Mouse (Mus musculus): ENCODE results near the gene Zfp428.
A peak's percentile ranks its signal among the peaks of the same experiment; 100 is the strongest.

Gene Zfp428

DNA sequence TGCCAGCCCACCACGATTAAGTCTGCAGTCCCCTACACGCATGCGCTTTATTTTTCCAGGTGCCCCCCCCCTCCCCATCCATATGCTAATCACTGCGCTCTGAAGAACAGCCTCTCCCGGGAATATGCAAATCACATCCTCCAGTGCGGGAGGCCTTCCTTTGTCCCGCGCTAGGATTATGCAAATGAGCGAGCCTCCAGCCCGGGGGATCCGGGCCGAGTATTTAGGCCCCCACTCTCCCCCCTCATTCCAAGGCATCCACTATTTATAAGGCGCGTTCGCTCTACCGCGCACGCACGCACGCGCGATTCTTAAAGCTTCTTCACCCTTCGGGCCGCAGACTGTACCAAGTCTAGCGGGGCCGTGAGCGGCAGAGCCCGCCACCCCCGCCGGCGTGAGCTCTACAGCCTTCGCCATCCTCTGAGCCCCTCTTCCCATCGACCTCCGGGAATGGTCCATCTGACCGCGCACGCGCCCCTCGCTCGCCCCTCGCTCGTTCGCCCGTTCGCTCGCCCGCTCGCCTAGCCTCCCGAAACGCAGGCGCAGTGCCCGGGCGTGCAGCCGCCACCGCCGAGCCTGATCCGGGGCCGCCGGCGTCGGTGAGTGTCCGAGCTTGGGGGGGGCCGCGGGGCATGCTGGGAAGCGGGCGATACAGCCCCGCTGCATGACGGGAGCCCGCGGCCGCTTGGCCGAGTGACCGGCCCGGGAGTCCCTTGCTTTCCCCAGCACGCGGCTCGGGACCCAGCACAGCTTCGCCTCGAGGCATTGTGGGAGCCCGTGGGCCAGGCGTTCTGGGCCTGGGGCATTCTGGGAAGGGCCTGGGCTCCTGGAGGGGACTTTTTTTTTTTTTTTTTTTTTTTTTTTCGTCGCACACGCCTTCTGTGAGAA lies at the start of gene Zfp428:
Gene Zfp428, plus strand, starts transcription at position 169 of the 888 bp plus-strand sequence.
- DNase-seq, result peak; percentile 96

DNA sequence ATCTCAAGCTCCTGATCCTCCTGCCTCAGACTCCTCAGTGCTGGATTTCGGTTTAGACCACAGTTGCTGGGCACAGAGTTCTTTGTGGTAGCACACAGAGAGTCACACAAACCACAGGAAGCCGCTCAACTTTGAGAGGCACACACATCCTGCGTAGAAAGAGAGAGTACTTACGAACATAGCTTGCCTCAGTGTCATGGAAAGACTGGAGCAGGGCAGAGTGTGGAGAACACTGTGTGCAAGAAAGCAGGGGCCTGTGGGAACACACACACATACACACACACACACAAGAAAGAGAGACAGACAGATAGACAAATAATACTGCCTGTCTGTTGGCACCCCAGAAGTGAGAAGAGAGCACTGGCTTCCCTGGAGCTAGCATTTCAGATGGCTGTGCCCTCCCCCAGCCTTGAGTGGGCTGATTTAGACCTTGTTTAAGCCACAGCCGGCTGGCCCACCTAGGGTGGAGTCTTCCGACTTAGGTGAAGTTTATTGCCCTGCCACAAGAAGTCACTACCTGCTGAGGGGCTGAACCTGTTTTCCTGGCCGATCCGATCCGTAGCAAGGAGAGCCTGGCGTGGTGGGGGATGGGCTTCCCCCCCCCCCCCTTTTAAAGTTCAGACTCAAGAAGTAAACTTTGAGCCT lies 49.0 kb upstream of the Zfp428 start:
- no peak for DNase-seq

DNA sequence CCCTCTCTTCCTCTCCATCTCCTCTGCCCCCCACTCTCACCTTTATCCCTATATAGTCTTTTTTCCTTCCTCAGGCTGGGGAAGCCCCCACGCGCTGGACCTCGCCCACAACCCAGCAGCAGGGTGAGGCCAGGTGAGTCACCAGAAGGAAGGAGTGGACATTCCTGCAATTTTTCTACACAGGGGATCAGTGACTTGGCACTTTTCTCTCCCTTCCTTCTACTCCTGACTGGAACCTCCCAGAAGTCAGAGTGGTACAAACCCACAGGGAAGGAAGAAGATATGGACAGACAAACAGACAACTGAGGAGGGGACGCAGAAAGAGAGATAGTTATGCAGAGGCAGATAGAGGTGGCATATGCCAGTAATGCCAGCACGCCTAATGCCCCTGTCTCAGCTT lies 47.4 kb upstream of the Zfp428 start:
- no peak for DNase-seq

DNA sequence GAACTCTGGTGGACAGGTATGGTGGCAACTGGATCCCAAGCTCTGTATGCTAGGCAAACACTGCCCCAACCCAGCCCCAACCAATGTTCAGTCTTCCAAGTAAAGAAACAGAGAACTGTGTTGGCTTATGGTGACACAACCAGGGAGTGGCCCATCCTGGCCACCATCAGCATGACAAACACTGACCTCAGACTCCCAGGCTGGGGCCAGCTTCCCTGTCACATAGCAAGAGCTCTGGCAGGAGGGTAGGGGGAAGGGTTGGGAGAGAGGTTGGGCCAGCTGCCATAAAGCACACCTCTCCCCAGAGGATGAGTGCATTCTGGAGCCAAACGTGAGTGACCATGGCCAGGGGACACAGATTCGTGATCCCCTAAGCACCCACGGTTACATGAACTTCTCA lies 47.0 kb upstream of the Zfp428 start:
- DNase-seq, result no peak

DNA sequence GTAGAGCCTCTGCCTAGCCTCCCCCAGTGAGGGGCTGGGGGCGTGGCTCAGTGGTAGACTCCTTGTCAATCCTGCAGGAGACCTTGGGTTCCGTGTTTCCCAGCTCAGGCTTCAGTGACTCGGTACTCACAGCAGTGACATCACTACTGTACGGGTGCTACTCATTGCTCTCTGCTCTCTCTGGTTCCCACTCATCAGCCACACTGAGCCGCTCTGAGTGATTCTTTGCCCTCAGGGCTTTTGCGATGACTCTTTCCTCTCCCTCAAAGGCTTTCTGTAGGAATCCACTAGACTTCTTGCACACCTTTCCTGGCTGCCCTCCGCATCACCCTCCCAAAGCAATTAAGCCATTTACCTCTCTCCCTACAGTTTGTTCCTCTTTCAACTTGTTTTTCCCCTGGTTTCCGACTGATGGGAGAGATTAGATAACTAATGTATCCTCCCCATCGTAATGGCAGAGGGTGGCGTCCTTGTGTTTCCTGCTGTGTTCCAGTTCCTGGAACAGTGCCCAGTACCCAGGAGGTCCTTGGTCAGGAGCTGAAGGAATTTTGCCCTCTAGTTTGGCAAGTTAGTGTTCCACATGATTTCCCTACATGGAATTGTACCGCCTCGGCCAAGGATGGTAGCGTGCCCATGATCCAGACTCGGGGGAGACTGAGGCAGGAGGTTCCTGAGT lies 45.3 kb upstream of the Zfp428 start:
- DNase-seq, result peak in 1 of 2 experiments; percentile 14

DNA sequence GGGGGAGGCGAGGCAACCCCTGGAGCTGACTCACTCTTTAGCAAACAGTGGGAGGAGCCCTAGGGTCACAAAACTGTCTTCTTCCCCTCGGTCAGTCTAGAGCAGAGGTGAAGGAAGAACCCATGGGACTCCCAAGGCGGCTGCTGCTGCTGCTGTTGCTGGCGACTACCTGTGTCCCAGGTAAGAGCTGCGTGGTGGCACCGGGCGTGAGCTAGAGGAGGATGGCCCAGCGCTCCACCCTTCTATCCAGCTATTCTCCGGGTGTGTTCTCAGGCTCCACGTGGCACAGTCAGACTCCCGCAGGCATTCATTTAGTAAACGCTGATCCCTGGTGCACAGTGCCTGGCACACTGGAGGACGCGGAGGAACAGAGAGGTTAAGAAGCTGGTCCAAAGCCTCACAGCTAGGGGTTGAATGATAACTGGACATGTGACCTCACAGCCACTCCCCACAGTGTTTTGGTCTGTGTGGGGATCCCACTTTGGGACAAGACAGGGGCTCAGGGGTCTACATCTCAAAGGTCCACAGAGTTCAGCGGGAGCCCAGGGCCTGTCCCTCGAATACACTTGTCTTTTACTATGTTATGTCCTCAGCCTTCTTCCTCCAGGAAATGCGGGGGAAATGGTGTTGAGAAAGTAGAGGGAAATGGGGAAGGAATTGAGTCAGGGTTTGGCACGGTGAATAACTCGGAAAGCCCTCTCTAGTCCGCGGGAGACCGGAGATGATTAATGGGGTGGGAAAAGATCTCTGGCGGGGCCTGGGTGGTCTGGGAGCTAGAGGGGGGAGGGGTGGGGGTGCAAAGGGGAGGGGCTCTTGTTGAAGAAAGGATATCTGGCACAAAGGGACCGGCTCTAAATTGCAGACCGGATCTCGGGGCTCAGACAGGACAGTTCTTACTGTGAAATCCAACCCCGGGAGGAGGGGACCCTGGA lies 44.2 kb upstream of the Zfp428 start, which contains the start of gene Plaur:
Gene Plaur, plus strand, starts transcription at position 97 of the 932 bp plus-strand sequence.
- no peak for DNase-seq

DNA sequence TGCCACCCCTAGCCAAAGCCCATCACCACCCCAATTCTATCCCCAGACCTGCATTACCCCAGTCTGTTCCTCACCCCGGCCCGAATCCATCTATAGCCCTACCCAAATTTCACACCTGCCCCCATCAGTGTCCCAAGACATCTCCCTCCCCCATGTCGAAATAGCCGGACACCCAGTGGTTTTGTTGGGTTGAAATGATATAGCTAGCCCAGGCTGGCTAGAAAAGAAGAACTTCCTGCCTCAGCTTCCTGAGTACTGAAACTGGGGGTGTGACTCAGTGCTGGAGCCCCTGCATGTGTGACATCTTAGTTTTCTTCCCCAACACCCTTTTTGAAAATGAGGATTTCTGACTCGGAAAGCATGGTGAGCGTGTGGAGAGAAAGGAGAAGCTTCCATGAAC lies 40.0 kb upstream of the Zfp428 start:
- DNase-seq, result no peak

DNA sequence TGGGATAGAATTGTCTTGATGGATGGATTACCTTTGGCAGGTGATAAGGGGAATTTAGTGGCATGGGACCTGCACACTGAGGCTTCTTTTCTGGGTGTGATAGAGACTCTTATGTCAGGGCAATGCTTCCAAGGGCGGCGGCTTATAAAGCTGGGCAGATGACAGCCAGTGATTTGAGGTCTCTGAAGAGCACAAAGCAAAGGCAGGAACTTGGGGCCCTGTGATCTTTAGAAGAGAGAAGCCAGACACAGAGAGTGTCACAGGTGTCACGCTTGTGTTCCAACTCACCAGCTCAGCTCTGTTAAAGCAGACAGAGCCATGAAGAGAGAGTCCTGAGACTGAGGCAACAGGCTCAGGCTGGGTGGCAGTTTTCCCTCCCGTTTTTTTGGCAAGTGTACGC lies 38.9 kb upstream of the Zfp428 start:
- DNase-seq, result no peak

DNA sequence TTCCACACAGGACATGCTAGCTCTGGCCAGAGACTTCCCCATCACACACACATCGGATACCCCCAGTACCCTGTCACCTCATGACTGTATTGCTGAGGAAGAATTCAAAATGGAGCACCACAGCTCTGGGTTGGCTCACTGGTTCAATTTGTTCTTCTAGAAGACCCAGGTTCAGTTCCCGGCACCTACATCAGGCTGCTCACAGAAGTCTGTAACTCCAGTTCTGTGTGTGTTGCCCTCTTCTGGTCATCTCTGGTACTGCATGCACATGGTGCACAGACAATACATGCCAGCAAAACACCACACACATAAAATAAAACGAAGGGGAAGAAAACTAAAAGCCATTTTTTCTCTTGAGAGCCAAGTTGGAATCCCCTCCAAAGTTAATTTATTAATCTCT lies 37.7 kb upstream of the Zfp428 start:
- DNase-seq, result peak; percentile 36 to 53

DNA sequence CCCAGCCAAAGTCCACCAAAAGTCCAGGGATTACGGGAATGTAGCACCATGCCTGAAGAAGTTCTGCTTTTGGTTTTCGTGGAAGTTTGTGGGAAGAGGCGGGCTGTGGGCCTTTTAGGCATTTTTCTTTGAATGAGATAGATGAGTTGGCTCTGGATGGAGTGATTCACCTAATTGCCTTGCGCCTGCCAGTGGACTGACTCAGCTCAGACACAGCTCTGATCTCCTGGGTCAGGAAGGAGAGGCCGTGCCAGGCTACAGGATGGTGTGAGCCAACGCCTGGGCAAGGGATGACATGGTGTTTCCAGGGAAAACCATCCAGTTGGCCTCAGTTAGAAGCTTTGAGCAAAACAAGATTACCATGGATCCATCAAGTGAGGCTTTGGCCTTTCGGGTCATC lies 36.5 kb upstream of the Zfp428 start:
- peak; percentile 37 to 54 for DNase-seq

DNA sequence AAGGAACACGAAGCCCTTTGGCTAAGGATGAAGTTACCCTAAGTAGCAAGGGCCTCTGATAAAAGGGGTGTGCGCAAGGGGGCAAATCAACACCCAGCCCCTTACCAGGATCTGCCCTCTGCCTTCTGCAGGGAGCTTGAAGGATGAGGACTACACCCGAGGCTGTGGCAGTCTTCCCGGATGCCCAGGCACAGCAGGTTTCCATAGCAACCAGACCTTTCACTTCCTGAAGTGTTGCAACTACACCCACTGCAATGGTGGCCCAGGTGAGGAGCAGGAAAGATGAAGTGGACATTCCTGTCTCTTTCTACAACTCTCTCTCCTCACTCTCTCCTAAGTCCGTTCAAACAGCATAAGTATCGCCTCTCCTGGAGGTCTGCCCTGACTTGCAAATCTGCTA lies 34.4 kb upstream of the Zfp428 start:
- peak; percentile 47 to 51 for DNase-seq

DNA sequence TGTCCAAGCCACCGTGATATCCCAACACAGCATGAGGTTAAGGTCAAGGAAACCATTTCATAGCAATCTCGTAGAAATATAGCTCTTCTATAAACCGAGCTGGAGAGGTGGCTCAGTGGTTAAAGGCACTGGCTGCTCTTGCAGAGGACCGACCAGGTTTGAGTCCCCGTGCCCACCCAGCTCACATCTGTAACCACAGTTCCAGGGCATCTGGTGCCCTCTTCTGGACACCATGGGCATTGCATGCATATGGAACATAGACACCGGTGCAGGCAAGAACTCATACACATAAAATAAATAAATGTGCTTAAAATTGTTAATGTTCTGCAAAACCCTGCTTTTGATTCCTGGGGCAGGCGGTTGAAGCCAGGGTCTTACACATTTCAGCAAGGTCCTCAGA lies 33.9 kb upstream of the Zfp428 start:
- DNase-seq, result peak; percentile 51 to 67

DNA sequence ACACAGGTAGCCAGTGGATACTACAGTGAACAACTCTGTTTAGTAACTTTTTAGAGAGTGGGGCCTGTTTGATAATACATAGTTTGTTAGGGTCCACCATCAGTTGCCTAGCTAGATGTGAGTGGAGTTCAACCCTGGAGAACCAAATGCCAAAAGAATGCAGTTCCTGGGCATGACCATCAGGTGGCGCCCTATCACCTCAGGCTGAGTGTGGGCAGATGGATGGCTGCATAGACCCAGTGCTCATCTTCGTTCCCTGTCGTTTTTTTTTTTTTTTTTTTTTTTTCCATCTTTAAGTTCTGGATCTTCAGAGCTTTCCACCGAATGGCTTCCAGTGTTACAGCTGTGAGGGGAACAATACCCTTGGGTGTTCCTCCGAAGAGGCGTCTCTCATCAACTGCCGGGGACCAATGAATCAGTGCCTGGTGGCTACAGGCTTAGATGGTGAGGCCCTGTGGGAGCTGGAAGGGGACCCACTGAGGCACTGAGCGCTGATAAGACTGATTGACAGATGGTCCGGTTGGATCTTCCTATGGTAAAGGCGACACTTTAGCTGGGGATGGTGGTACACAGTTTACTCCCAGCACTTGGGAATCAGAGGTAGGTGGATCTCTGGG lies 32.8 kb upstream of the Zfp428 start:
- peak; percentile 87 to 89 for DNase-seq

DNA sequence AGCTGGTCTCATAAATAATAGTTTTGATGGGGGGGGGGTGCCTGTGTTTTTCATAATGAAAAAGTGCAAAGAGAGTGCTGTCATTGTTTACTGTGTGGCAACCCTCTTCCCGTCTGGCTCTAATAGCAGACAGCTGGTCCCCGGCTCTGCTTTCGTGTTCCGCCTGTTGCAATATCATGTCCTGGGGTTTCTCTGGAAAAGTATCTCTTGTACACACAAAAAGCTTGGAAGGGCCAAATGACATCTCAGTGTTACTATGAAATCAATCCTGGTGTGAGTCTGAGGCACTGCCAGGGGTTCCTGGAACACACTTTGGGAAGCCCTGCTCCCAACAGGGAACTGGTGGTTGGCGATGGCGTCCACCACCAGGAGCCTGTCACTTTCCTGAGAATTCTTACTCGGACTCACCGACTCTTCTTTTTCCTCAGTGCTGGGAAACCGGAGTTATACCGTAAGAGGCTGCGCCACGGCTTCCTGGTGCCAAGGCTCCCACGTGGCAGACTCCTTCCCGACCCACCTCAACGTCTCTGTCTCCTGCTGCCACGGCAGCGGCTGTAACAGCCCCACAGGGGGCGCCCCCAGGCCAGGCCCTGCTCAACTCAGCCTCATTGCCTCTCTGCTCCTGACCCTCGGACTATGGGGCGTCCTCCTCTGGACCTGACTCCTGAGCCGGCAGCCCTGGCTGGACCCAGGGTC lies 31.8 kb upstream of the Zfp428 start:
- DNase-seq, result peak; percentile 69 to 75

DNA sequence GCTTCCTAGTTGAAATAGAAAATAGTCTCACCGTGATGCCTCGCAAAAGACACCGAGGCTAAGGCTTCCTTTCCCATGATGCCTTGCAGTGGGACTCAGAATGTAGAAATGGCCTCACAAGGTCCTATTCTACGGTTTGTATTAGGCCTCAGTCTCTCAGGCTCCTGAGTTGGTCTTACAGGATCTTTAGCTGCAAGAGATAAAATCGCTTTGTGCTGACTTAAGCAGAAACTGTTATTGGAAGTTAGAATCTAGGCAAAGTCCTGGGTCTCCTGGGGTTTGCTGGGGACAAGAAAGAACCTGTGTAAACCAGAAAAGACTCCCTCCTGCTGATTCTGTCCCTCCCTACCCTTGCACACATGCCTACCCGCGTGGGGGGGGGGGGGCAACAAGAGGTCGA lies 30.5 kb upstream of the Zfp428 start:
- no peak for DNase-seq

DNA sequence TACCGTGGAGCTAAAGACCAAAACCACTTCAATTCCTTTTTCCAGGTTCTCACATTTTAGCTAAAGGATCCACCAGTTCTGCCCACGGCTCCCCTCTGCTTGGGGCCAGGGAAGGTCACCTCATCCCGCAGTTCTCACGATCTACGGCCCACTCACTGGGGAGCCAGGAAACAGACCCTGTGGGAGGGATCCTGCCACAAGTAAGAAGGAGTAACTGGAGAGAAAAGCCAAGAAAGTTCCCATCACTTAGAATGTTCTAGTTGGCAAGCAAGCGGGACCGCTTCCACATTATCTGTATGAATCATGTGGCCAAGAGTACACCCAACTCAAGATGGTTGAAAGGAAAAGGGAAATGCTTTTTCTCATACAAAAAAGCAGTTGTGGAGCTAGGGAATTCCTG lies 29.9 kb upstream of the Zfp428 start:
- no peak for DNase-seq

DNA sequence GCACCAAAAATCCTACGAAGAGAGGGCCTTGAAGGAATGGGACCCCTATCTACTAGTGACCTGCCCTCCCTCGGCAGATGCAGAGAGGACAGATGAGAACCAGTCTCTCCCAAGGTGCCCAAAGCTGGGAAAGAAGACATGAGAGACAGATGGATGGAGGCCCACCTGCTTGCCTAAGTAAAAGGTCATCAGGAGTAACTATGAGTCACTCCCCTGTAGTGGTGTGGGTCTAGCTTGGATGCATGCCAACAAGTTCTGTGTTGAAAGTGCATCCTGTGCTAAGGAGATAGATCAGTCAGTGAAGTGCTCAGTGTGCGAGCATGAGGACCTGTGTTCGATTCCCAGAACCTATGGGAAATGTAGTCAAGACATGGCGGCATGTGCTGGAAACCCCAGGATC lies 27.9 kb upstream of the Zfp428 start:
- no peak for DNase-seq

DNA sequence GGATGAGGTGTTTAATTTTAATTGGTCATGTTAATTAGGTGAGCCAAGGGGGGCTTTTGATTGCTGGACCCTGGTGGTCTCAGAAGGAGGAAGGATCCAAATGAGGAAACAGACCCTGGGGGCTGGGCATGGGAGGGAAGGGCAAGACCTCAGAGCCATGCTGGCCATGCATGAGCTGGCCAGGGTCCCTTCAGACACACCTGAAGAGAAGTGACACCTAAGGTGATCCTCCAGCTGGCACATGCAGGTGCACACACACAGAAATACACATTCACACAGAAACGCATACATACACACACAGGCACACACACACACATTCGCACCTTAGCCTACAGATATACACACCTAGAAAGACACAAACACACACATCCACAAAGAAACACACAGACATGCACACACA lies 27.1 kb upstream of the Zfp428 start:
- no peak for DNase-seq

DNA sequence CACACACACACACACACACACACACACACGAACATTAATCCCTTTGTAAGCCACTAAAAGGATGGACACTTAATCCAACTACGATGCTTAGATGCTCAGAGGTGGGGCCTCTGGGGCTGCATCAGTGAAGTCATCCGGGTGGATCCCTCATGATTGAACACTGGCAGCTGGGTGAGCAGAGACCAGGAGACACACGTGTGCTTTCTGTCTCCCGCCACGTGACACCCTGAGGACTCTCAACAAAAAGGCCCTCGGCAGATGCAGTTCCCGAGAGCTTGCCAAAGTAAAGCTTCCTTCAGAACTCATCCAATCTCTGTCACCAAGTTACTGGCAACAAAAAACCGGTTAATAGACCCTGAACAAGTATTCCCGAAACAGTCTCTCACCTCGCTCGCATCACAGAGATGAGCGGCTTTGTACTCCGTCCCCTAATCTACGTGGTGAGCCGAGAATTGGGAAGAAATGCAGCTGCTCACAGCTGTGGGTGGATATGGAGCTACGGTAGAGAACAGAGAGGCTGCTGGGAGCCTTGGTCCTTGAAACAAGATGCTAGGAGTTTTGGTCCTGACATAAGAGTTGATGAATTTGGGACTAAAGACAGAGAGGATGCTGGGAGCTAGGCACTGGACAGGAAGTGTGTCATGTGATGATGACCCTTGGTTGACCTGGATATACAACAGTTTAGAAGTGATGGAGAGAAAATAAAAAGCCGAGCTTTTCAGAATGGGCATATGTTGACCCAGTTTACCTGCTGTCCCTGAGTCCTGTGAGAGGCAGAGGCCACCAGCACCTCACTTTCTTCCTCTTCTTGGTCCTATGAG lies 26.5 kb upstream of the Zfp428 start:
- peak in 1 of 2 experiments; percentile 38 for DNase-seq

DNA sequence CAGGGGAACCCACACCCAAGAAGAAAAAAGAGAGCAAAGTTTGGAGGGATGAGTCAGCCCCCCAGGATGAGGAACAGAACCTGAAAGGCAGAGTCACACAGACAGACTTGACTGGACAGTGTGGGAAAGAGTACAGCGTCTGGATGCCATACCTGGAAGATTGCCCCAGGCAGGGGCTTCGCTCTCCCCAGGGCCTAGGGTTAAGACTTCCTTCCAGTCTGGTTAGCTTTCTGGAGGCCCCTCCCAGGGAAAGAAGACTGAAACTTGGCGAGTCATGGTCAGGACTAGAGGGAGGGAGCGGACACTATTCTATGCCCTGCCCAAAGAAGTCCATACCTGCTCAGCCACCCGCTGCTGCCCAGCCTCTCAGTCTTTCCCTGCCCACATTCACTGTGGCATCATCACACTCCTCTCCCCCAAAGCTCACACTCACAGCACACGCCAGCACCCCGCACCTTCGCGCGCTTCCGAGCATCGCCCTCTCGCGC lies 25.8 kb upstream of the Zfp428 start:
- DNase-seq, result peak in 1 of 2 experiments; percentile 61

Data from cerebellum, postnatal 10 days (tissue).